Mouse (Mus musculus): ENCODE data around the gene Fam19a4.
"Not testable (repeated sequence)": the region's sequence is repeated elsewhere in the genome, so short reads cannot be mapped to it uniquely, and the experiment has no call there.

The Fam19a4 gene

DNA sequence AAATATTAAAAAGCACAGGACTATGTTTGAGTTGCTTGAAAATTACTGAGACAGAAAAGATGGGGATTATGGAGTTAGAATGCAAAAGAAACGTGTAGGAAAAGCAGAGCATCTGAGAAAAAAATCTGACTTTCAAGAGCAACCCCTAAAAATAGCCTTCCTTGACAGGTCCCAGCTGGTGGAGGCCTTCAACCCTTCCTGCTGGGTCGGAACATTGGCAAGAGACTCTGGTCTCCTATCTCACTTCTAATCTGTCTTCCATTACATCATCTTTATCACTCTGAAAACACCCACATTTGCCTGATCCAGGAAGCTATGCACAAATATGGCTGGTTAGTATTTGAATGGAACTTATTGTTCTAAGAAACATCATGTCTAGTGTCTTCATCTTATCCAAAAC lies 115.4 kb downstream of the Fam19a4 start:
- no peak for DNase-seq (ENCODE audit: low spot score in 2 of 2)

GRCm38 (mm10) chr6:96935776-96936175 lies 124.4 kb downstream of the Fam19a4 start:
- no peak for DNase-seq (ENCODE audit: low spot score in 2 of 2)

GRCm38 (mm10) chr6:96909061-96909480 lies 151.1 kb downstream of the Fam19a4 start:
- no peak for DNase-seq (ENCODE audit: low spot score in 2 of 2)

- not testable (repeated sequence) for DNase-seq (ENCODE audit: low spot score in 2 of 2)
Measured at GRCm38 (mm10) chr6:96877105-96877504, 183.1 kb downstream of the Fam19a4 start.

- not testable (repeated sequence) for DNase-seq (ENCODE audit: low spot score in 2 of 2)
Measured at GRCm38 (mm10) chr6:96876651-96877050, 183.6 kb downstream of the Fam19a4 start.

- DNase-seq (ENCODE audit: low spot score in 2 of 2), result no peak
Measured at GRCm38 (mm10) chr6:96853065-96853464, 207.1 kb downstream of the Fam19a4 start.

DNA sequence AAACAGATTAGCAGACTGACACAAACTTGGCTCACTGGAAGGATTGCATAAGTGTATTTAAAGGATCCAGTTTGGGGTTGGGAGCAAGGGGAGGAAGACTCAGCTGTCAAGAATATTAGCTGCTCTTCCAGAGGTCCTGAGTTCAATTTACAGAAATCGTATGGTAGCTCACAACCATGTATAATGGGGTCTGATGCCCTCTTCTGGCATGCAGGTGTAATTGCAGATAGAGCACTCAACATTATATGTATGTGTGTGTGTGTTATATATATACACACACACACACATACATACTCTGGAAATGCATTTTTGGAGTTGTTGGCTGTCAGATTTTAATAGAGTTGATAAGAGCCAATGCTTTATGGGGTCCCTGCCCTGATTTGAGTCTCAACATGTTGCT lies 216.3 kb downstream of the Fam19a4 start:
- no peak for DNase-seq (ENCODE audit: low spot score in 2 of 2)

GRCm38 (mm10) chr6:96840634-96841033 lies 219.6 kb downstream of the Fam19a4 start:
- no peak for DNase-seq (ENCODE audit: low spot score in 2 of 2)

DNA sequence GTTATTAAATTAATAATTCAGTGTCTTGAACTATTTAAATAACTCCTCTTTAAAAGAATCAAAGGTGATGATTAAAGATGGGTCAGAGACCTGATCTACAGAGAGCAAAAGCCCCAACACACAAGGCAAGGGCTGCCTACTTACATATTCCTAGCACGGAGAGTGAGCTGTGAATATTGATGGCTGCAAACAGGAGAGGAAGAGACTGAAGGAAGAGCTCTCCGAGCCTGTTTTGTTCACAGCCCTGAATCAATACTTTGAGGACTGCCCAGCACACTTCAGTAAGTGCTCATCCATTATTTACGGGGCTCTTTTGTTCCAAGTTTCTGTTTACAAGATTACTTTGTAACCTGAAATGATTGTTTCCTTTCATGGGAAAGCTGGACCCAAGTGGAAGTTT lies 233.6 kb downstream of the Fam19a4 start:
- no peak for DNase-seq (ENCODE audit: low spot score in 2 of 2)

GRCm38 (mm10) chr6:96802981-96803380 lies 257.2 kb downstream of the Fam19a4 start:
- DNase-seq (ENCODE audit: low spot score in 2 of 2), result no peak

DNA sequence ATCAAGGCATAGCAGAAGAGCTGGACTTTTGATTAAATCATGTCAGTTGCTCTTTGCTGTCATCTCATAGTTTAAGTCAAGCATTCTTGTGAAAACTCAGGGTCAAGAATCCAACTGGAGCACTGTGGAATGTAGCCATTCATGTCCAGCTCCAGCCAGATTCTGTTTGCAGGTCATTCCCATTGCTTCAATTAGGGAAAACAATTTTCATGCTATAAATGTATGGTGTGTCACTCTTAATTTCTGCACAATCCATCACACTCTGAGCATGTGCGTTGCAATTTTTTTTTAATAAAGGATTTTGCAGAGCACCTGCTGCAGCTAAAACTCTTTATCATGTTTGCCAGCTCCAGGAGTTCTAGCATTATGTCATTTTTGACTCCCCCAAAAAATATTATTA lies 261.5 kb downstream of the Fam19a4 start:
- no peak for DNase-seq (ENCODE audit: low spot score in 2 of 2)

DNA sequence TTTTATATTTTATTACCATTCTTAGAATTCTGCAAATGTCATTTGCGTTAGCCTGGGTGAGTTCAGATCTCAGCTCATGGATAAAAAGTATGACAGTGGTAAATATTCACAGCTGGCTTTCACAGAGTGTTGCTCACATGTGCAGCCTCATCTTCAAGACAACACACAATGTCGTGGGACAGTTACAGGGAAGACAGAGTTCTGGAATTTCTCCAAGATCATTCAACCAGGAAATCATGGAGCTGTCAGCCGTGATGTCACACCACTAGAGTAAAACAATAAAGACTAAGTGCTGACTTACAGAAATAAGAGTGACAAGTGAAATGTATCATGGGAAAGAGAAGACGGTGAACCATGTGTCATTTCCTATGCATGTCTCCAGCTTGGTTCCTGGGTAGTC lies 262.8 kb downstream of the Fam19a4 start:
- no peak for DNase-seq (ENCODE audit: low spot score in 2 of 2)
